Mouse (Mus musculus) lung, embryonic 16.5 days (tissue): Measurements from ENCODE around the gene Ddx31. TPM values are rescaled to one million over a fixed set of nuclear protein-coding genes. Genes with fewer than 3 reads are reported as not detected.

Experiments
- ATAC-seq: fragments of 200-750 bp; cut with Nextera tagmentation; 2 replicates; pipeline ENCODE4 v1.8.0; 2017; ENCODE audit warnings: low read depth, mild to moderate bottlenecking, moderate library complexity
- H3K27ac ChIP-seq: fragments of 300-500 bp; sonication (generic); 2 replicates; pipeline ENCODE4 v1.5.1; 2014; ENCODE audit warnings: mild to moderate bottlenecking, control low read depth, low read length
- H3K27me3 ChIP-seq: fragments of 300-500 bp; sonication (generic); 2 replicates; pipeline ENCODE4 v1.6.1; 2014; ENCODE audit warnings: low read depth, low read length, mixed read lengths; ENCODE audit not compliant: control insufficient read depth, insufficient read depth
- H3K36me3 ChIP-seq: fragments of 300-500 bp; sonication (generic); 2 replicates; pipeline ENCODE4 v1.6.1; 2014; ENCODE audit warnings: low read length; ENCODE audit not compliant: control insufficient read depth, insufficient read depth
- H3K4me1 ChIP-seq: fragments of 300-500 bp; sonication (generic); replicated peaks from 2 replicates; pipeline ENCODE4 v1.6.1; 2014; ENCODE audit warnings: low read length, mixed read lengths; ENCODE audit not compliant: control insufficient read depth, insufficient read depth
- H3K4me2 ChIP-seq: fragments of 300-500 bp; sonication (generic); 2 replicates; pipeline ENCODE4 v1.6.1; 2014; ENCODE audit warnings: low read depth, low read length, control low read depth
- H3K4me3 ChIP-seq: fragments of 300-500 bp; sonication (generic); 2 replicates; pipeline ENCODE4 v1.5.1; 2014; ENCODE audit warnings: mild to moderate bottlenecking, low read length, control low read depth
- H3K9ac ChIP-seq: fragments of 300-500 bp; sonication (generic); 2 replicates; pipeline ENCODE4 v1.6.1; 2014; ENCODE audit warnings: low read length, control low read depth
- H3K9me3 ChIP-seq: fragments of 300-500 bp; sonication (generic); 2 replicates; pipeline ENCODE4 v1.6.1; 2016; ENCODE audit warnings: low read length; ENCODE audit not compliant: control insufficient read depth
- WGBS: fragments of 180-500 bp; shearing (Covaris S2); extraction: QIAGEN DNeasy Blood & Tissue Kit; methylation state at CpG from one replicate; pipeline ENCODE4 v1.1.7; 2014; 5-methylcytosine and 5-hydroxymethylcytosine counted together
- polyA plus RNA-seq: library from polyadenylated mRNA; unstranded; fragments of >200 nt; fragmentation: Nextera tagmentation; extraction: Ambion mirVana; gene quantifications from 2 replicates; pipeline ENCODE4 v1.2.1, GENCODE M21; 2015

Ddx31 gene
- polyA plus RNA-seq, 1 experiment from 2014 or later, result 13.2 TPM

- Histone ChIP-seq H3K9me3 (no peaks in the 10 kb centered on the region), H3K36me3 (0 out of 2 replicates have a peak, but pooled peaks cover 2% of the 10 kb centered on the region), H3K4me2 (peak overlapping the region; percentile 17), H3K27me3 (peaks cover 63% of the 10 kb centered on the region), H3K27ac (no peak overlapping the region), H3K9ac (no peak overlapping the region), H3K4me3 (peak overlapping the region; percentile 14), H3K4me1 (peaks cover 6% of the 10 kb centered on the region; the same call in 1 of the 2 replicates)
- 2% methylated on average over 39 of the region's 39 CpGs for WGBS
- ATAC-seq, result no peak; the same call in 1 of the 2 replicates
Observed at GRCm38 (mm10) chr2:28908389-28909153, 68.4 kb downstream of the Ddx31 start.

- H3K4me2 ChIP-seq, result no peak overlapping the region
- H3K9me3 ChIP-seq, result no peaks in the 10 kb centered on the region
- H3K4me3 ChIP-seq, result no peak overlapping the region
- peaks cover 6% of the 10 kb centered on the region; the same call in 1 of the 2 replicates for H3K4me1 ChIP-seq
- 0 out of 2 replicates have a peak, but pooled peaks cover 2% of the 10 kb centered on the region for H3K36me3 ChIP-seq
- 1% methylated on average over 41 of the region's 41 CpGs for WGBS
- no peak overlapping the region for H3K27ac ChIP-seq
- peaks cover 70% of the 10 kb centered on the region for H3K27me3 ChIP-seq
- H3K9ac ChIP-seq, result no peak overlapping the region
- no peak for ATAC-seq
Observed at GRCm38 (mm10) chr2:28909186-28909817, 69.1 kb downstream of the Ddx31 start.

- Histone ChIP-seq H3K27ac (no peak overlapping the region), H3K27me3 (peaks cover 78% of the 10 kb centered on the region), H3K4me3 (no peak overlapping the region), H3K4me2 (no peak overlapping the region), H3K4me1 (peaks cover 6% of the 10 kb centered on the region; the same call in 1 of the 2 replicates), H3K36me3 (0 out of 2 replicates have a peak, but pooled peaks cover 2% of the 10 kb centered on the region), H3K9me3 (no peaks in the 10 kb centered on the region), H3K9ac (no peak overlapping the region)
- WGBS, result 8% methylated on average over 25 of the region's 25 CpGs
- no peak for ATAC-seq
Observed at GRCm38 (mm10) chr2:28909818-28910710, 69.9 kb downstream of the Ddx31 start.

GRCm38 (mm10) chr2:28910877-28911276 lies 70.7 kb downstream of the Ddx31 start:
- H3K27ac ChIP-seq, result no peak overlapping the region
- H3K4me3 ChIP-seq, result no peak overlapping the region
- ATAC-seq, result no peak
- no peaks in the 10 kb centered on the region for H3K36me3 ChIP-seq
- WGBS, result 7% methylated on average over 3 of the region's 3 CpGs
- peaks cover 86% of the 10 kb centered on the region for H3K27me3 ChIP-seq
- H3K9ac ChIP-seq, result no peak overlapping the region
- peaks cover 6% of the 10 kb centered on the region; the same call in 1 of the 2 replicates for H3K4me1 ChIP-seq
- H3K9me3 ChIP-seq, result no peaks in the 10 kb centered on the region
- H3K4me2 ChIP-seq, result no peak overlapping the region

GRCm38 (mm10) chr2:28911331-28912038 lies 71.3 kb downstream of the Ddx31 start:
- ATAC-seq, result no peak
- no peaks in the 10 kb centered on the region for H3K36me3 ChIP-seq
- peaks cover 92% of the 10 kb centered on the region for H3K27me3 ChIP-seq
- H3K9me3 ChIP-seq, result no peaks in the 10 kb centered on the region
- H3K4me3 ChIP-seq, result no peak overlapping the region
- H3K9ac ChIP-seq, result no peak overlapping the region
- peaks cover 6% of the 10 kb centered on the region; the same call in 1 of the 2 replicates for H3K4me1 ChIP-seq
- H3K27ac ChIP-seq, result no peak overlapping the region
- no peak overlapping the region for H3K4me2 ChIP-seq
- 2% methylated on average over 44 of the region's 44 CpGs for WGBS

- Histone ChIP-seq H3K4me2 (no peak overlapping the region), H3K27ac (no peak overlapping the region), H3K9ac (no peak overlapping the region), H3K4me3 (no peak overlapping the region), H3K4me1 (peaks cover 6% of the 10 kb centered on the region; the same call in 1 of the 2 replicates), H3K36me3 (no peaks in the 10 kb centered on the region), H3K27me3 (peaks cover 97% of the 10 kb centered on the region), H3K9me3 (no peaks in the 10 kb centered on the region)
- no peak for ATAC-seq
- WGBS, result 3% methylated on average over 33 of the region's 33 CpGs
Observed at GRCm38 (mm10) chr2:28912039-28912700, 72.0 kb downstream of the Ddx31 start.

DNA sequence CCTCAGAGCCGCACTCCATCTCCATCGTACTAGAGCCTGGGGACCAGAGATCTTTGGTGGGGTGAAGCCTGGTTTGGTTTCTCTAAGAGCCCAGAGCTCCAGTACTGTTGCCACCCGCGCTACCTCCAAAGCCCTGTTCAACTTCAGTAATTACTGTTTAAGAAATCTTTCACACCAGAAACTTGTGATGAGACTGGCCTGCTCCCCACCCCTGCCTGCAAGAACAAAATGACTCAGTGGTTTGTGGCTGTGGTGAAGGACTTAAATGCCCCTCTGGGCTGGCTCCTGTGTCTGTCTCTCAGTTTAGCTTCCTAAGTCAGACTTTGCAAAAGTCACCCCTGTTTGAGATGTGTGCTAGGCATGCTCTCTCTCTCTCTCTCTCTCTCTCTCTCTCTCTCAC lies 72.8 kb downstream of the Ddx31 start:
- 5% methylated on average over 4 of the region's 4 CpGs for WGBS
- H3K36me3 ChIP-seq, result no peaks in the 10 kb centered on the region
- no peak overlapping the region for H3K4me2 ChIP-seq
- no peak overlapping the region for H3K27ac ChIP-seq
- peaks cover 99% of the 10 kb centered on the region for H3K27me3 ChIP-seq
- peaks cover 9% of the 10 kb centered on the region; the same call in 1 of the 2 replicates for H3K4me1 ChIP-seq
- no peak overlapping the region for H3K4me3 ChIP-seq
- H3K9me3 ChIP-seq, result no peaks in the 10 kb centered on the region
- ATAC-seq, result no peak
- H3K9ac ChIP-seq, result no peak overlapping the region

GRCm38 (mm10) chr2:28914121-28914520 lies 73.9 kb downstream of the Ddx31 start:
- H3K9me3 ChIP-seq, result no peaks in the 10 kb centered on the region
- no peak for ATAC-seq
- H3K4me1 ChIP-seq, result peaks cover 4% of the 10 kb centered on the region; the same call in 1 of the 2 replicates
- no peak overlapping the region for H3K4me2 ChIP-seq
- H3K36me3 ChIP-seq, result no peaks in the 10 kb centered on the region
- H3K4me3 ChIP-seq, result no peak overlapping the region
- peaks cover 99% of the 10 kb centered on the region for H3K27me3 ChIP-seq
- 7% methylated on average over 2 of the region's 2 CpGs for WGBS
- H3K27ac ChIP-seq, result no peak overlapping the region
- no peak overlapping the region for H3K9ac ChIP-seq
